Mouse (Mus musculus) intestine, embryonic 14.5 days (tissue): ENCODE results near the gene Rcc1. TPM values are rescaled to one million over a fixed set of nuclear protein-coding genes. Genes with fewer than 3 reads are reported as not detected.

ENCODE experiments used
- ATAC-seq: fragments of 200-750 bp; cut with Nextera tagmentation; replicated peaks from 2 replicates; pipeline ENCODE4 v1.8.0; 2017; ENCODE audit warnings: low read depth, moderate number of reproducible peaks, moderate TSS enrichment, moderate library complexity; ENCODE audit not compliant: low FRiP score, low TSS enrichment
- DNase-seq: peaks from one replicate; pipeline ENCODE4 v3.0.0-alpha.2; 2018; ENCODE audit warnings: low spot score
- H3K27ac ChIP-seq: fragments of 300-500 bp; sonication (generic); 2 replicates; pipeline ENCODE4 v1.5.1; 2014; ENCODE audit warnings: low read depth, mild to moderate bottlenecking, control low read depth
- H3K27me3 ChIP-seq: fragments of 300-500 bp; sonication (generic); replicated peaks from 2 replicates; pipeline ENCODE4 v1.6.1; 2014; ENCODE audit warnings: low read length, control low read depth; ENCODE audit not compliant: control insufficient read depth, insufficient read depth
- H3K36me3 ChIP-seq: fragments of 300-500 bp; sonication (generic); 2 replicates; pipeline ENCODE4 v1.6.1; 2014; ENCODE audit warnings: low read length, control low read depth; ENCODE audit not compliant: control insufficient read depth, insufficient read depth
- H3K4me1 ChIP-seq: fragments of 300-500 bp; sonication (generic); replicated peaks from 2 replicates; pipeline ENCODE4 v1.6.1; 2014; ENCODE audit warnings: low read length, control low read depth, mixed read lengths; ENCODE audit not compliant: control insufficient read depth, insufficient read depth
- H3K4me2 ChIP-seq: fragments of 300-500 bp; sonication (generic); 2 replicates; pipeline ENCODE4 v1.6.1; 2014; ENCODE audit warnings: low read length
- H3K4me3 ChIP-seq: fragments of 300-500 bp; sonication (generic); 2 replicates; pipeline ENCODE4 v1.5.1; 2014; ENCODE audit warnings: low read depth, low read length, control low read depth, mixed read lengths
- H3K9ac ChIP-seq: fragments of 300-500 bp; sonication (generic); 2 replicates; pipeline ENCODE4 v1.6.1; 2014; ENCODE audit warnings: mild to moderate bottlenecking, low read length
- H3K9me3 ChIP-seq: fragments of 300-500 bp; sonication (generic); 2 replicates; pipeline ENCODE4 v1.6.1; 2016; ENCODE audit warnings: low read length, control low read depth; ENCODE audit not compliant: control insufficient read depth
- WGBS: fragments of 180-500 bp; shearing (Covaris S2); extraction: QIAGEN DNeasy Blood & Tissue Kit; methylation state at CpG from one replicate; pipeline ENCODE4 v1.1.7; 2014; 5-methylcytosine and 5-hydroxymethylcytosine counted together
- polyA plus RNA-seq: library from polyadenylated mRNA; unstranded; fragments of >200 nt; fragmentation: Nextera tagmentation; extraction: Ambion mirVana; gene quantifications from 2 replicates; pipeline ENCODE4 v1.2.1, GENCODE M21; 2014

Rcc1 gene
- polyA plus RNA-seq, 1 experiment from 2014 or later, result 65.7 TPM

GRCm38 (mm10) chr4:132341451-132341850 is 12.0 kb downstream of the Rcc1 start:
- no peaks in the 10 kb centered on the region for H3K9me3 ChIP-seq
- H3K27me3 ChIP-seq, result no peaks in the 10 kb centered on the region
- no peak for ATAC-seq
- H3K9ac ChIP-seq, result no peak overlapping the region
- H3K4me3 ChIP-seq, result no peak overlapping the region
- 86% methylated on average over 3 of the region's 3 CpGs for WGBS
- peaks cover 39% of the 10 kb centered on the region for H3K36me3 ChIP-seq
- H3K4me1 ChIP-seq, result peaks cover 12% of the 10 kb centered on the region
- H3K27ac ChIP-seq, result no peak overlapping the region
- H3K4me2 ChIP-seq, result no peak overlapping the region
- no peak for DNase-seq

- Histone ChIP-seq H3K36me3 (peaks cover 60% of the 10 kb centered on the region), H3K9me3 (no peaks in the 10 kb centered on the region), H3K4me1 (peaks cover 4% of the 10 kb centered on the region; the same call in 1 of the 2 replicates), H3K4me2 (no peak overlapping the region), H3K9ac (no peak overlapping the region), H3K27ac (no peak overlapping the region), H3K27me3 (no peaks in the 10 kb centered on the region), H3K4me3 (no peak overlapping the region)
- DNase-seq (no peak), ATAC-seq (no peak)
- WGBS, result 94% methylated on average over 13 of the region's 13 CpGs
These were observed 14.5 kb downstream of the Rcc1 start for GRCm38 (mm10) chr4:132338943-132339342.

GRCm38 (mm10) chr4:132332880-132333279 is 20.5 kb downstream of the Rcc1 start:
- Histone ChIP-seq H3K9me3 (no peaks in the 10 kb centered on the region), H3K27me3 (no peaks in the 10 kb centered on the region), H3K4me2 (no peak overlapping the region), H3K4me3 (no peak overlapping the region), H3K36me3 (peaks cover 59% of the 10 kb centered on the region), H3K9ac (no peak overlapping the region), H3K4me1 (peaks cover 10% of the 10 kb centered on the region), H3K27ac (no peak overlapping the region)
- no peak for DNase-seq
- 86% methylated on average over 6 of the region's 6 CpGs for WGBS
- no peak for ATAC-seq

GRCm38 (mm10) chr4:132331960-132332359 is 21.4 kb downstream of the Rcc1 start:
- Histone ChIP-seq H3K9ac (no peak overlapping the region), H3K9me3 (no peaks in the 10 kb centered on the region), H3K4me1 (peaks cover 10% of the 10 kb centered on the region), H3K27ac (no peak overlapping the region), H3K27me3 (no peaks in the 10 kb centered on the region), H3K4me3 (no peak overlapping the region), H3K4me2 (no peak overlapping the region), H3K36me3 (peaks cover 50% of the 10 kb centered on the region)
- ATAC-seq (no peak), DNase-seq (no peak)
- 79% methylated on average over 3 of the region's 3 CpGs for WGBS

GRCm38 (mm10) chr4:132329835-132330354 is 23.5 kb downstream of the Rcc1 start:
- WGBS, result 8% methylated on average over 10 of the region's 10 CpGs
- peaks cover 44% of the 10 kb centered on the region for H3K36me3 ChIP-seq
- H3K9me3 ChIP-seq, result no peaks in the 10 kb centered on the region
- H3K27me3 ChIP-seq, result no peaks in the 10 kb centered on the region
- peak overlapping the region; percentile 79 for H3K4me2 ChIP-seq
- H3K9ac ChIP-seq, result peak overlapping the region; percentile 84
- peak overlapping the region; percentile 87 for H3K27ac ChIP-seq
- ATAC-seq (peak; percentile 11; the same call in 1 of the 2 replicates), DNase-seq (no peak)
- H3K4me3 ChIP-seq, result peak overlapping the region; percentile 85
- peaks cover 10% of the 10 kb centered on the region for H3K4me1 ChIP-seq

GRCm38 (mm10) chr4:132329115-132329834 is 24.1 kb downstream of the Rcc1 start, which contains the start of gene Trnau1ap:
Trnau1ap (minus strand) TSS chr4:132329538.
- Histone ChIP-seq H3K4me3 (peak within 1 kb of the TSS; percentile 85), H3K9me3 (no peaks in the 10 kb centered on the region), H3K27ac (peak within 1 kb of the TSS; percentile 87), H3K4me1 (peaks cover 10% of the 10 kb centered on the region), H3K27me3 (no peaks in the 10 kb centered on the region), H3K4me2 (peak within 1 kb of the TSS; percentile 79), H3K9ac (peak within 1 kb of the TSS; percentile 84), H3K36me3 (peaks cover 43% of the 10 kb centered on the region)
- 0% methylated on average over 52 of the region's 52 CpGs for WGBS
- ATAC-seq (peak; percentile 97), DNase-seq (peak; percentile 97)

GRCm38 (mm10) chr4:132328391-132328982 is 24.9 kb downstream of the Rcc1 start:
- no peak for DNase-seq
- Histone ChIP-seq H3K4me2 (peak overlapping the region; percentile 79), H3K4me1 (peaks cover 10% of the 10 kb centered on the region), H3K27ac (no peak overlapping the region; the same call in 1 of the 2 replicates), H3K4me3 (peak overlapping the region; percentile 85), H3K36me3 (peaks cover 43% of the 10 kb centered on the region), H3K27me3 (no peaks in the 10 kb centered on the region), H3K9me3 (no peaks in the 10 kb centered on the region), H3K9ac (peak overlapping the region; percentile 84)
- ATAC-seq, result no peak
- WGBS, result 46% methylated on average over 14 of the region's 14 CpGs

GRCm38 (mm10) chr4:132326481-132326880 is 26.9 kb downstream of the Rcc1 start:
- H3K4me3 ChIP-seq, result no peak overlapping the region
- no peaks in the 10 kb centered on the region for H3K9me3 ChIP-seq
- H3K9ac ChIP-seq, result no peak overlapping the region
- no peaks in the 10 kb centered on the region for H3K27me3 ChIP-seq
- H3K4me2 ChIP-seq, result no peak overlapping the region
- no peak for DNase-seq
- no peak overlapping the region for H3K27ac ChIP-seq
- H3K36me3 ChIP-seq, result peaks cover 40% of the 10 kb centered on the region
- H3K4me1 ChIP-seq, result peaks cover 10% of the 10 kb centered on the region
- ATAC-seq, result no peak
- WGBS, result 80% methylated on average over 5 of the region's 5 CpGs
